Mouse (Mus musculus): ENCODE measurements around the gene Hmbs. TPM values are rescaled to one million over a fixed set of nuclear protein-coding genes. Genes with fewer than 3 reads are reported as not detected.
"Not testable (repeated sequence)": the region's sequence is repeated elsewhere in the genome, so short reads cannot be mapped to it uniquely, and the experiment has no call there.

The Hmbs gene
- polyA plus RNA-seq, 1 experiment: 40.9 TPM

DNA sequence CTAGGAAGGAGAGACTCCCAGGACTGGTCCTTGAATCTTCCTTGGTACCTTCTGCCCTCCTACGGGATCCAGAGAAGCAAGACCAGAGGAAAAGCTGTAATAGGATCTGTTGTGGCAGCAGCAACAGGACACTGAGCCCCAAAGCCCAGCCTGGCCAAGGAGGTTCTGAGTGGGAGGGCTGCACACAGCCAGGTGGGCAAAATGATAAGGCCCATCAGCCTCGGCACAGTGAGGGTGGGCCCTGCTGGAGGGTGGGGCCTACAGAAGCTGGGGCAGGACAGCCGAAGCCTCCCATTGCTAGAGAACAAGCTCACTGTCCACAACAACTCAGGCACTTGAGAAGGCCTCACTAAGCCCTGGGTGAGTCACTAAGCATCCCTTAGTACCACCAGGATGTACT lies 1.9 kb downstream of the Hmbs start:
- TF ChIP-seq CTCF (IDR thresholded peaks at IDR 0.05; ENCODE audit: borderline replicate concordance, extremely low read depth, insufficient read depth, insufficient read length) (no peak), POLR2A (IDR thresholded peaks at IDR 0.05; ENCODE audit: borderline replicate concordance, extremely low read depth, insufficient read depth, insufficient read length, poor library complexity, severe bottlenecking) (no peak)
- DNase-seq (ENCODE audit: low read depth): no peak

DNA sequence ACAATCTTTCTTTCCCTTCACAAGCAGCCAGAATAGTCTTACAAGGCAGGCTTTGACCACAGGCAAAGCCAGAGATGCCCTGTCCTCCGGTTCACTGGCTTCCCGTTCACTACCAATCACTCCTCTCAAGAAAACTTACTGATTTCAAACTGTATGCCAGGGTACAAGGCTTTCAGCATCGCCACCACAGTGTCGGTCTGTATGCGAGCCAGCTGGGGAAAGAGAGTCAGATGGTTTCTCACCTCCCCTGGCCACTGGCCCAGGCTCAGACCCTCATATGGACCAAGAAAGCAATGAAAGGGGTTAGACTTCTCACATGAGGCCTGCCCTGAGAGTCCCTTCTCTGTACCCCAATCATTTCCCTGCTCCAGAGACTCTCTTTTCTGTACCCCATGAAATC lies 2.5 kb downstream of the Hmbs start:
- DNase-seq (ENCODE audit: low read depth): no peak
- TF ChIP-seq POLR2A (IDR thresholded peaks at IDR 0.05; ENCODE audit: borderline replicate concordance, extremely low read depth, insufficient read depth, insufficient read length, poor library complexity, severe bottlenecking) (no peak), CTCF (IDR thresholded peaks at IDR 0.05; ENCODE audit: borderline replicate concordance, extremely low read depth, insufficient read depth, insufficient read length) (no peak)

DNA sequence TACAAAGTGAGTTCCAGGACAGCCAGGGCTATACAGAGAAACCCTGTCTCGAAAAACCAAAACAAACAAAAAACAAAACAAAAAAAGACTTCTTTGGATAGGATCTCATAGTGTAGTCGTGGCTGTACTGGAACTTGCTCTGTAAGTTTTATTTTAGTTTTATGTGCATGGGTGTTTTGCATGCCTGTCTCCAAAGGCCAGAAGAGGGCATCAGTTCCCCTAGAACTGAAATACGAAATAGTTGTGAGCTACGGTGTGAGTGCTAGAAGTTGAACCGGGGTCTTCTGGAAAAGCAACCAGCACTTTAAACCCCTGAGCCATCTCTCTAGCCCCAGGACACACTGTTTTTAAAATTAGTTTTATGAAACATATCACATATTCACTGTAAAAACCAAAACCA lies 5.5 kb downstream of the Hmbs start:
- TF ChIP-seq POLR2A (IDR thresholded peaks at IDR 0.05; ENCODE audit: borderline replicate concordance, extremely low read depth, insufficient read depth, insufficient read length, poor library complexity, severe bottlenecking): no peak
- no peak for TF ChIP-seq CTCF (IDR thresholded peaks at IDR 0.05; ENCODE audit: borderline replicate concordance, extremely low read depth, insufficient read depth, insufficient read length)
- no peak for DNase-seq (ENCODE audit: low read depth)

DNA sequence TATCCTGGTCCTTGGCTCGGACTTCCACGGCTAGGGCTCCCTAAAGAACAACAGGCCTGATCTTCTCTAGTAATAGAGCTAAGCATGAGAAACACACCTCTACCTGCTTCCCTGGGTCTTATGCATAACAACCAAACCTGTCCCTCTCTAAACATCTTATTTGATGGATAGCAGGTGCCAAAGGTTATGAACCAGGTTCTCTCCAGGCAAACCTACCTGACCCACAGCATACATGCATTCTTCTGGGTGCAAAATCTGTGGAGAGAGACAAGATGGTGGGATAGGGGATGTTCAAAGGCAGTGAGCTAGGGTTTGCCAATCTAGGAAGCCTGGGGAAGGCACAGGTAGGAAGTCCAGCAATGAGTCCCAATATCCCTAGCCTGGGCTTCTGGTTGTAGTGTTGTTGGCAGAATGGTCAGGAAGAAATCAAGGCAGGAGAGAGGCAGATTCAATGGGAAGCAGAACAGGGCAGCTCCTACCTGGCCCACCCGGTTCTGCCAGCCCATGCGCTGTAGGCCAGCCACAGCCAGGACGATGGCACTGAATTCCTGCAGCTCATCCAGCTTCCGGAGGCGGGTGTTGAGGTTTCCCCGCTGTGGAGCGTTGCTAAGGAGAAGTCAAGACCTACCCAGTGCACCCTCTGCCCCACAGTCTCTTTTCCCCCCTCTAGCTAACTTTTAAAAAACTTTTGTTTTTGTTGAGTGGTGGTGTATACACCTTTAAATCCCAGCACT lies 6.4 kb downstream of the Hmbs start:
- TF ChIP-seq CTCF (IDR thresholded peaks at IDR 0.05; ENCODE audit: borderline replicate concordance, extremely low read depth, insufficient read depth, insufficient read length) (no peak), POLR2A (IDR thresholded peaks at IDR 0.05; ENCODE audit: borderline replicate concordance, extremely low read depth, insufficient read depth, insufficient read length, poor library complexity, severe bottlenecking) (no peak)
- DNase-seq (ENCODE audit: low read depth): no peak

DNA sequence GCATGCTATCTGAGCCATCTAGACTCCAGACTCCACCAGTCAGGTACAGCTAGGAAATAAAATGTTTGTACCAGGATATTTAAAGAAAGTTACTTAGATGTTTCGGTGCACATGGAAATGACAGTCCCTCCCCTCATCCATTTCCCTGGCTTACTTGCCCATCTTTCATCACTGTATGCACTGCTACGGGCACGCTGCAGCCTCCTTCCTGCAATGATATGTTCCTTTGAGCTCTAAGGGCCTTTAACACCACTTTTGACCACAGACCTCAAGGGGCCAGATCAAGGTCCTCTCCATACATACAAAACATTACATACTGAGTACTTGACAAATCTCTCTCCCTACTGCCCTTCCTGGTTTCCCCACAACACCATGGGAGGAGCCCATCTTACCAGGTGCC lies 7.1 kb downstream of the Hmbs start:
- TF ChIP-seq CTCF (IDR thresholded peaks at IDR 0.05; ENCODE audit: borderline replicate concordance, extremely low read depth, insufficient read depth, insufficient read length): no peak
- no peak for TF ChIP-seq POLR2A (IDR thresholded peaks at IDR 0.05; ENCODE audit: borderline replicate concordance, extremely low read depth, insufficient read depth, insufficient read length, poor library complexity, severe bottlenecking)

DNA sequence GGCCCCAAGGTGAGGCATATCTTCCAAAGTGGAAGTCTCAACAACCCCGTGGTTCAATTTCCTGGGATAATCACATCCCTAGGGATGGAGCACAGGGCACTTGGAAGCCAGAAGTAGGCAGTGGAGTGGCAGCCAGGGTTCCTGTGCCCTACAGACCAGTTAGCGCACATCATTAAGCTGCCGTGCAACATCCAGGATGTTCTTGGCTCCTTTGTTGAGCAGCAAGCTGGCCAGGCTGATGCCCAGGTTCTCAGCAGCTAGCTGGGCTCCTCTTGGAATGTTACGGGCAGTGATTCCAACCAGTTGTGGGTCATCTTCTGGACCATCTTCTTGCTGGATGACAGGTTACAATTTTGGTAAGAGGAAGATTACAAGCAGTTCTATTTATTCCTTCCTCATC lies 7.5 kb downstream of the Hmbs start:
- DNase-seq (ENCODE audit: low read depth): not testable (repeated sequence)

More for the DNA sequence above, 7.1 kb downstream of the Hmbs start:
- DNase-seq (ENCODE audit: low read depth): no peak

DNA sequence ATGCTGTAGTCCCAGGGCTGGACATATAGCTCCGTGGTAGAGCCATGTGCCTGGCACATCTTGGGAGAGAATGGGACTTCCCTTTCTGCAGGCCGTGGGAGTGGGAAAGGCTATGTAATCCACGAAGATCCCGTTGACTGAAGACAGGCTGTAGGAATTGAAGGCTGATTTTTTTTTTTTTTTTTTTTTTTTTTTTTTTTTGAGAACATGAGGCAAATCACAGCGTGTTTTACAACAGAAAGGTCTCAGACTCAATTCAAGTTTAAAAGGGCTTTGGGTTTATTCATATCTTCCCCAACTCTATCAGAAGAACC lies 8.0 kb downstream of the Hmbs start:
- DNase-seq (ENCODE audit: low read depth): no peak
- TF ChIP-seq POLR2A (IDR thresholded peaks at IDR 0.05; ENCODE audit: borderline replicate concordance, extremely low read depth, insufficient read depth, insufficient read length, poor library complexity, severe bottlenecking) (no peak), CTCF (IDR thresholded peaks at IDR 0.05; ENCODE audit: borderline replicate concordance, extremely low read depth, insufficient read depth, insufficient read length) (no peak)

DNA sequence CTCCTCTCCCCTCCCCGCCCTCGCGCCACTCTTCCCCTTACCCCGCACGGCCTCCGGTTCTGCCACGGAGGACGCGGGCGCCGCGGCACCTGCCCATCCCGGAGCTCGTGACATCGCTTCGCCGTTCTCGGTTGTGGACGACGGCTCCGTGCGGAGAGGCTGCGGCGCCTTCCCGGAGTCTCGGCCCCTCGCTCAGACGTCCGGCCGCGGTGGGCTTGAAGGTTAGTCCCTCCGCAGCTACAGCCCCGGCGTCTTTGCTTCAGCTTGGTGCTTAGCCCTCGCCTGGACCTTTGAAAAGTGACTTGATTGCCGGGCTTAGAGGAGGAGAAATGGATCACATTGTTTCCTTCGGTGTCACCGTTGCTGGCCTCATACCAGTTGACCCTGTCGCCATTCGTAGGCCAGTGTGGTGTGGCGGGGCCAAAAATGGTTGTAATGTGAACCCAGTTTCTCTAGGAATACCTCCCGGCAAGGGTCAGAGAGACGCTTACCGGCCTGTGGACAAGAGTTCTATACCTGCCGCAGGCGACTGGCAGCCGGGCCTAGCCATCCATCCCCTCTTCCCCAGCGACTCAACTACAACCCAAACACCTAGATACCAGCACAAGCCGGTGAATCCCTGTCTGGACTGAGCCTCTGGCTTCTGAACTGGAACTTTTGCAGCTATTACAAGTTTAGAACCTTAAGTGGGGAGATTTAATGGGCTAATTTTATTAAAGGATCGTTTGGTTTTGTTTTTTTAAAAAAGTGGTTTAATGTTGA lies 8.5 kb downstream of the Hmbs start:
- DNase-seq (ENCODE audit: low read depth): peak; percentile 43
- TF ChIP-seq CTCF (IDR thresholded peaks at IDR 0.05; ENCODE audit: borderline replicate concordance, extremely low read depth, insufficient read depth, insufficient read length) (no peak), POLR2A (IDR thresholded peaks at IDR 0.05; ENCODE audit: borderline replicate concordance, extremely low read depth, insufficient read depth, insufficient read length, poor library complexity, severe bottlenecking) (no peak)

DNA sequence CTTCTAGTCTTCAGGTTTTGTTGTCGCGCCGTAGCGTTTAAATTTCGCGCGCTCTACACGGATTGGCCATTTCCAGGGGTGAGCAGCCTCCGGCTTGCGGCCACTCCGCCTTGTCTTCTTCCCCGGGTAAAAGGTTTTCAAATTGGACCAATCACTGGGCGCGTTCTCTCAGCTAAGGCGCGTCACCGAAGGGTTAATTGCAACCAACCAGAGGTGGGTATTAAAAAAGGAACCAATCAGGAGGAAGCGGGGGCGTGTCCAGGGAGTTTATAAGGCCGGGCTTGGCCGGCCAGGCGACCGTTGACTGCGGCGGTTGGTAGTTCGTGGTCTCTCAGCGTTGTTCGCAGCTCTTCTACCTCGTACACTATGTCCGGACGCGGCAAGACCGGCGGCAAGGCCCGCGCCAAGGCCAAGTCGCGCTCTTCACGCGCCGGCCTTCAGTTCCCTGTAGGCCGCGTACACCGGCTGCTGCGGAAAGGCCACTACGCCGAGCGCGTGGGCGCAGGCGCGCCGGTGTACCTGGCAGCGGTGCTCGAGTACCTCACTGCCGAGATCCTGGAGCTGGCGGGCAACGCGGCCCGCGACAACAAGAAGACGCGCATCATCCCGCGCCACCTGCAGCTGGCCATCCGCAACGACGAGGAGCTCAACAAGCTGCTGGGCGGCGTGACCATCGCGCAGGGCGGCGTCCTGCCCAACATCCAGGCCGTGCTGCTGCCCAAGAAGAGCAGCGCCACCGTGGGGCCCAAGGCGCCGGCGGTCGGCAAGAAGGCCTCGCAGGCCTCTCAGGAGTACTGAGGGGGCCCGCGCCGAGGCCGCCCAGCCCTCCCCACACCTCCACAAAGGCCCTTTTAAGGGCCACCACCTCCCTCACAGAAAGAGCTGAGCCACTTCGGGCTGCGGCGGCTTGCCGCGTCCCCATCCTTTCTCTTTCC lies 9.4 kb downstream of the Hmbs start, which contains the start of gene H2afx:
H2afx (plus strand) TSS at position 299 of the 935 bp plus-strand sequence.
- TF ChIP-seq POLR2A (IDR thresholded peaks at IDR 0.05; ENCODE audit: borderline replicate concordance, extremely low read depth, insufficient read depth, insufficient read length, poor library complexity, severe bottlenecking) (peak; percentile 99), CTCF (IDR thresholded peaks at IDR 0.05; ENCODE audit: borderline replicate concordance, extremely low read depth, insufficient read depth, insufficient read length) (no peak)
- DNase-seq (ENCODE audit: low read depth): peak; percentile 100

DNA sequence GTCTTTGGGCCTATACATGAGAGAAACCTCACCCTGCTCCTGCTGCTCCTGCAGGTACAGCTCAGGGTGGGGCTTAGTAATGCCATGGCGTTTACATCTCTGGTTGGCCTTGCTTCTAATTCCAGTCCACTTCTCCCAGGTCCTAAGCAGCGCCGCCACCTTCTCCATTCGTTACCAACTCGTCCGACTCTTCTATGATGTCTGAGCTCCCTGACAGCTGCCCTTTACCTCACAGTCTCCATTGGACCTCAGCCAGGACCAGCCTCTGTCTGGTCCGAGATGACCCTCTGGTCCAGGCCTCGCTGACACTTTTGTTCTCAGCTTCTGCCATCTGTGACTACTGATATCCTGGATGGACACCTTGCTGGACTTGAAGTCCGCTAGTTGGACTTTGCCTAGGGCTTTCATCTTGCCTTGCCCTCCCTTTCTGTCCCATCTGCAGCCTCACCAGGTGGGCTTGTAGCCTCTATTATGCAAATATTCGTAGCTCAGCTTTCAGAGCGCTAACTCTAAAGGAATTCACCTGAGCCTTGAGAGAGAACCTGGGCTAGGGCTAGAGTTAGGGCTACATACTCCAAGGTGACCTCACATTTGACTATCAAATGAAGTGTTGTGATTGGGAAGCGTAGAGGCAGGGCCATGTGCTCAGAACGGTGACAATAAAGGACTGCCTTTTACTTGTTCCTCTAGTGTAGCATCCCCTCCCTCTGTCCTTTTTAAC lies 10.9 kb downstream of the Hmbs start:
- no peak for DNase-seq (ENCODE audit: low read depth)

DNA sequence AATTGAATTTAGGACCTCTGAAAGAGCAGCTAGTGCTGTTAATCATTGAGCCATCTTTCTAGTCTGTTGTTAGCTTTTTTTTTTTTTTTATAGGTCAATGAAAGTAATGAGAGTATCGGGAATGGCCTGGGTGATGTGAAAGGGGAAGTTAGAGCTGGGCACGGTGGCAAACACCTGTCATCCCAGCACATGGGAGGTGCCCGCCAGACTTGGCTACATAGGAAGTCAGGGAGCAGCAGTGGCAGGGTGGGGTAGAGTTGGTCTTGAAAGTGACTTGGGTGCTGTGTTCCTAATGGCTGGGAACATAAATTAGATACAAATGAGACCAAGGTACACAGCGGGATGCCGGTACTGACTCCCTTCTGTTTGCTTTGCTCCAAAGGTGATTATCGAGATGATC lies 13.3 kb downstream of the Hmbs start:
- TF ChIP-seq POLR2A (IDR thresholded peaks at IDR 0.05; ENCODE audit: borderline replicate concordance, extremely low read depth, insufficient read depth, insufficient read length, poor library complexity, severe bottlenecking) (no peak), CTCF (IDR thresholded peaks at IDR 0.05; ENCODE audit: borderline replicate concordance, extremely low read depth, insufficient read depth, insufficient read length) (no peak)
- no peak for DNase-seq (ENCODE audit: low read depth)

More for the DNA sequence above, 10.9 kb downstream of the Hmbs start:
- TF ChIP-seq POLR2A (IDR thresholded peaks at IDR 0.05; ENCODE audit: borderline replicate concordance, extremely low read depth, insufficient read depth, insufficient read length, poor library complexity, severe bottlenecking) (no peak), CTCF (IDR thresholded peaks at IDR 0.05; ENCODE audit: borderline replicate concordance, extremely low read depth, insufficient read depth, insufficient read length) (no peak)

Data from brain, embryonic 14.5 days (tissue).